8 mouse cellular contexts compared by ENCODE assay signal in the genomic region with DNA sequence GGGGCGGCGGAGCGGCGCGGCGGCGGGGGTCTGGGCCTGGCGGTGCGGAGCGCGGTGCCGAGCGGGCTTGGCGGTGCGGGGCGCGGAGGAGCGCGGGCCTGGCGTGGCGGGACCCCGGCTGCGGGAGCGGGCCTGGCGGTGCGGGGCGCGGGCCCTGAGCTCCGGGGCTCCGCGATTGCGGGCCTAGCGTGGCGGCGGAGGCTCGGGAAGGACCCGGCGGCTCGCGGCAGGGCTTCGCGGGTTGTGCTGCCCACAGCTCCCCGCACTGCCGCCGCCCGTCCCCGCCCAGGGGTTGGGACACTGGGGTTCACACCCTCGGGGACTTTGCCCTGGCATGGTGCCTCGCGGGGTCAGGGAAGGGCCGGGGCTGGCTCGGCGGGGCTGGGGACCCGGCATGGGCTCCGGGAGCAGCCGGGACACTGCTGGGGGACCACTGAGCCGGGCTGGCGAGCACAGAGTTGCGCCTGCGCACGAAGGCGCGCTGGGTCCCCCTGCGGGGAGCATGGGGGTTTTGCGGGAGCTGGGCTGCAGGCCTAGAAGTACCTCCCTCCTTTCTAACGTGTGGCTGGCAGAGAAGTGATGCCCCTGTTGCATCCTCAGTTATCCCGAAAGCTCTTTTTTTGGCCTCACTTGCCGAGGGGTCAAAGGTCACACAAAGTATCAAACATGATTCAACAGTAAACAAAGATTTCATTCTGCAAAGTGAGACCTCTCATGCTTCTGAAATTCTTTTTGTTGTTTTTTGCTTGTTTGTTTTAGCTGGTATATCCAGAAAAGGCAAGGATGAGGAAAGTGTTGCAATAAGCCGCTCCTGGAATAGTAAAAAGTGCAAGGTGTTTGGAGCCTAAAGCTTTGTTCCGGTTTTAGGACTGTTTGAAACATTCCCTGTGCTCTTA. TPM values are rescaled to one million over a fixed set of nuclear protein-coding genes. Genes with fewer than 3 reads are reported as not detected.
DNase-seq lines count a peak whose midpoint lies in the region; ATAC-seq and TF ChIP-seq lines count a peak whose summit lies in the region.

A gene (minus strand): TSS at position 240 of the 896 bp plus-strand sequence.

- no peaks in the 10 kb centered on the region for H3K27me3 ChIP-seq in Patski
- H3K27me3 ChIP-seq in hindbrain, embryonic 12.5 days, result no peaks in the 10 kb centered on the region

- peak; percentile 84 for ATAC-seq in Patski
- peak; percentile 97 for ATAC-seq in hindbrain, embryonic 12.5 days (ENCODE audit: low FRiP score)

- H3K27ac ChIP-seq in hindbrain, embryonic 12.5 days, result peak within 1 kb of the TSS; percentile 99

- peak; percentile 13 for DNase-seq in Patski (ENCODE audit: low read depth, low spot score)
- peak; percentile 80 for DNase-seq in cerebellum, adult 9-11 months
- peak; percentile 77 to 84 for DNase-seq in frontal cortex, postnatal 10 days (ENCODE audit: low spot score in 2 of 2)
- DNase-seq in layer of hippocampus, postnatal 36 days, result peak; percentile 82 to 84
- peak; percentile 52 for DNase-seq in lung, postnatal 25 days (ENCODE audit: low spot score)
- DNase-seq in retina, postnatal 1 day, result peak; percentile 91
- peak; percentile 89 for DNase-seq in thymus, postnatal 4 days

- in situ Hi-C loops in Patski (cut with MboI; ENCODE audit: low pct_unique_long_range_greater_than_20kb), result no loop called here

- H3K4me3 ChIP-seq in hindbrain, embryonic 12.5 days, result peak within 1 kb of the TSS; percentile 83

- POLR2A ChIA-PET in Patski (lab: Charles Lee), result interaction anchor here (1.0 to 1.4 kb wide), 3 partner anchors 10 to 99 kb away, joined by 3 to 4 read pairs (median 3); a partner anchor contains a TSS

- no peak for TF ChIP-seq CTCF in Patski (IDR thresholded peaks at IDR 0.05)

- CTCF ChIA-PET in Patski (lab: Charles Lee), result no interaction called here

- 2% methylated on average over 64 of the region's 70 CpGs for WGBS in hindbrain, embryonic 12.5 days

- H3K36me3 ChIP-seq in hindbrain, embryonic 12.5 days, result 0 out of 2 replicates have a peak, but pooled peaks cover 5% of the 10 kb centered on the region

- H3K4me2 ChIP-seq in hindbrain, embryonic 12.5 days (replicated peaks), result peak within 1 kb of the TSS; percentile 73

- no peaks in the 10 kb centered on the region for H3K9me3 ChIP-seq in hindbrain, embryonic 12.5 days (replicated peaks)

- peak within 1 kb of the TSS; percentile 96 for H3K9ac ChIP-seq in hindbrain, embryonic 12.5 days

- H3K4me1 ChIP-seq in hindbrain, embryonic 12.5 days, result peaks cover 13% of the 10 kb centered on the region

RNA-seq across cellular contexts. Expression of the gene that starts here (rescaled TPM):
- 3.7 TPM for polyA plus RNA-seq in Patski (2021)
- polyA plus RNA-seq in hindbrain, embryonic 12.5 days (2016; fragmentation: Nextera tagmentation; extraction: Ambion mirVana), result 12.7 and 12.8 TPM in 2 replicates
- 10 to 100 TPM; 12.1 to 12.5 TPM for total RNA-seq in layer of hippocampus, postnatal 36 days (2021)

Comparison
In these comparisons a context has a peak if more than half of its experiments do, and no peak if none do; other contexts are left out.
1. Peak in every context shown above with its lines: DNase-seq, ATAC-seq, H3K4me3 ChIP-seq and H3K27ac ChIP-seq.
2. DNase-seq: peak in every context shown above with its lines; median percentile 91 in retina, postnatal 1 day; 89 in thymus, postnatal 4 days; 83 in layer of hippocampus, postnatal 36 days; 80 in frontal cortex, postnatal 10 days; 80 in cerebellum, adult 9-11 months; 52 in lung, postnatal 25 days; 13 in Patski.